Comparison of ENCODE assay signal across 13 mouse cellular contexts in genomic region chr19:36110465-36110864, GRCm38 (mm10). TPM values are rescaled to one million over a fixed set of nuclear protein-coding genes. Genes with fewer than 3 reads are reported as not detected.
DNase-seq lines count a peak whose midpoint lies in the region; ATAC-seq and TF ChIP-seq lines count a peak whose summit lies in the region.
"Had no signal": no experiment of that assay in that cellular context is flagged by ENCODE, and none has a peak within 500 bp of the region (broad histone marks: within the 10 kb centered on the region; RNA-seq: fewer than 3 reads in every experiment).

No protein-coding gene starts in this region.

- H3K4me2 ChIP-seq in heart, embryonic 13.5 days, result no peak overlapping the region
- no peak overlapping the region for H3K4me2 ChIP-seq in liver, embryonic 12.5 days
- no peak overlapping the region for H3K4me2 ChIP-seq in forebrain, embryonic 15.5 days (replicated peaks)
- no peak overlapping the region for H3K4me2 ChIP-seq in limb, embryonic 14.5 days (replicated peaks; ENCODE audit: low read depth, low read length, severe bottlenecking)
- H3K4me2 ChIP-seq: intestine, embryonic 15.5 days; liver, embryonic 13.5 days had no signal

- H3K36me3 ChIP-seq in heart, embryonic 13.5 days, result peaks cover 32% of the 10 kb centered on the region
- H3K36me3 ChIP-seq in liver, adult 2 months (ENCODE audit: control insufficient read depth, insufficient read depth, low read length), result no peaks in the 10 kb centered on the region
- peaks cover 6% of the 10 kb centered on the region; the same call in 1 of the 2 replicates for H3K36me3 ChIP-seq in liver, embryonic 12.5 days
- H3K36me3 ChIP-seq in forebrain, embryonic 15.5 days, result 0 out of 2 replicates have a peak, but pooled peaks cover 3% of the 10 kb centered on the region
- no peaks in the 10 kb centered on the region for H3K36me3 ChIP-seq in limb, embryonic 14.5 days (ENCODE audit: control insufficient read depth, insufficient read depth, low read length)
- H3K36me3 ChIP-seq: intestine, embryonic 15.5 days; liver, embryonic 13.5 days had no signal

- H3K27me3 ChIP-seq in heart, embryonic 13.5 days (replicated peaks), result no peaks in the 10 kb centered on the region
- no peaks in the 10 kb centered on the region for H3K27me3 ChIP-seq in liver, adult 2 months (ENCODE audit: control insufficient read depth, insufficient read depth, low read length)
- 0 out of 2 replicates have a peak, but pooled peaks cover 3% of the 10 kb centered on the region for H3K27me3 ChIP-seq in liver, embryonic 12.5 days (replicated peaks)
- no peaks in the 10 kb centered on the region for H3K27me3 ChIP-seq in forebrain, embryonic 15.5 days
- no peaks in the 10 kb centered on the region for H3K27me3 ChIP-seq in limb, embryonic 14.5 days (ENCODE audit: control insufficient read depth, insufficient read depth, low read length)
- H3K27me3 ChIP-seq: intestine, embryonic 15.5 days; liver, embryonic 13.5 days had no signal

- no peaks in the 10 kb centered on the region for H3K9me3 ChIP-seq in heart, embryonic 13.5 days
- H3K9me3 ChIP-seq in liver, embryonic 12.5 days (replicated peaks), result no peaks in the 10 kb centered on the region
- no peaks in the 10 kb centered on the region for H3K9me3 ChIP-seq in forebrain, embryonic 15.5 days
- no peaks in the 10 kb centered on the region for H3K9me3 ChIP-seq in limb, embryonic 14.5 days (ENCODE audit: control insufficient read depth, low read length)
- H3K9me3 ChIP-seq: intestine, embryonic 15.5 days; liver, embryonic 13.5 days had no signal

- H3K4me1 ChIP-seq in heart, embryonic 13.5 days, result peaks cover 16% of the 10 kb centered on the region
- H3K4me1 ChIP-seq in liver, adult 2 months (ENCODE audit: control insufficient read depth, insufficient read depth, low read length), result 0 out of 2 replicates have a peak, but pooled peaks cover 2% of the 10 kb centered on the region
- no peaks in the 10 kb centered on the region for H3K4me1 ChIP-seq in liver, embryonic 12.5 days
- H3K4me1 ChIP-seq in forebrain, embryonic 15.5 days, result peaks cover 5% of the 10 kb centered on the region; the same call in 1 of the 2 replicates
- H3K4me1 ChIP-seq in limb, embryonic 14.5 days (ENCODE audit: control insufficient read depth, insufficient read depth, low read length), result 0 out of 2 replicates have a peak, but pooled peaks cover 2% of the 10 kb centered on the region
- H3K4me1 ChIP-seq: liver, embryonic 13.5 days had no signal

- no peak for TF ChIP-seq CTCF in liver, adult 2 months (IDR thresholded peaks at IDR 0.05; ENCODE audit: low read depth, low read length)

- H3K27ac ChIP-seq in heart, embryonic 13.5 days (replicated peaks), result peak overlapping the region; percentile 26
- H3K27ac ChIP-seq in liver, adult 2 months (replicated peaks; ENCODE audit: insufficient read depth, low read depth, low read length), result no peak overlapping the region
- no peak overlapping the region for H3K27ac ChIP-seq in liver, embryonic 12.5 days
- H3K27ac ChIP-seq in forebrain, embryonic 15.5 days (replicated peaks), result no peak overlapping the region
- no peak overlapping the region for H3K27ac ChIP-seq in limb, embryonic 14.5 days (replicated peaks; ENCODE audit: low read depth, low read length)
- H3K27ac ChIP-seq: intestine, embryonic 15.5 days; liver, embryonic 13.5 days had no signal

- intact Hi-C loops in heart, postnatal 10 days (cut with DNase I), result loop anchor here (2.0 to 5.0 kb wide), 3 partner anchors 72 to 236 kb away; no protein-coding TSS in a partner anchor
- intact Hi-C loops in left cerebral cortex, postnatal 36 days (cut with DNase I), result loop anchor here (2.0 kb wide), 1 partner anchor 330 kb away; no protein-coding TSS in a partner anchor

- no peak for DNase-seq in heart, postnatal 10 days
- peak; percentile 30 for DNase-seq in liver, adult 2 months (ENCODE audit: extremely low read depth, low read depth, low spot score)
- no peak for DNase-seq in limb, embryonic 14.5 days (ENCODE audit: low spot score)
- no peak for DNase-seq in left cerebral cortex, postnatal 36 days (ENCODE audit: low spot score in 2 of 2)
- DNase-seq: cerebellum, adult 9-11 months; gastrocnemius, postnatal 25 days; liver, embryonic 13.5 days; thymus, postnatal 4 days had no signal

- no peak for TF ChIP-seq POLR2A in liver, adult 2 months (IDR thresholded peaks at IDR 0.05; ENCODE audit: extremely low read depth, insufficient read depth, low read length)
- TF ChIP-seq POLR2A in limb, embryonic 14.5 days (IDR thresholded peaks at IDR 0.05; ENCODE audit: borderline replicate concordance, extremely low read depth, insufficient read depth, insufficient read length), result no peak

- 17% methylated on average over 7 of the region's 7 CpGs for WGBS in heart, embryonic 13.5 days
- 37% methylated on average over 7 of the region's 7 CpGs for WGBS in liver, adult 2 months
- 51% methylated on average over 7 of the region's 7 CpGs for WGBS in liver, embryonic 12.5 days (ENCODE audit: insufficient replicate concordance)
- 49% methylated on average over 7 of the region's 7 CpGs for WGBS in forebrain, embryonic 15.5 days
- WGBS in limb, embryonic 14.5 days, result 42% methylated on average over 7 of the region's 7 CpGs

- no peaks in the 10 kb centered on the region for H3K79me2 ChIP-seq in liver, adult 2 months (ENCODE audit: control insufficient read depth, insufficient read depth, low read length)

- H3K4me3 ChIP-seq in heart, embryonic 13.5 days, result no peak overlapping the region
- H3K4me3 ChIP-seq in liver, adult 2 months (ENCODE audit: insufficient read depth, low read depth, low read length), result no peak overlapping the region
- H3K4me3 ChIP-seq in liver, embryonic 12.5 days, result no peak overlapping the region
- no peak overlapping the region for H3K4me3 ChIP-seq in forebrain, embryonic 15.5 days
- H3K4me3 ChIP-seq in limb, embryonic 14.5 days (replicated peaks; ENCODE audit: low read length), result no peak overlapping the region
- H3K4me3 ChIP-seq: intestine, embryonic 15.5 days; liver, embryonic 13.5 days had no signal

- ATAC-seq in heart, embryonic 13.5 days (ENCODE audit: extremely low read depth, insufficient number of reproducible peaks, low FRiP score, low TSS enrichment), result peak; percentile 65; the same call in 1 of the 2 replicates
- ATAC-seq in liver, embryonic 12.5 days, result no peak
- ATAC-seq in forebrain, embryonic 15.5 days (replicated peaks), result peak; percentile 46; the same call in 1 of the 2 replicates
- peak; percentile 26; the same call in 1 of the 2 replicates for ATAC-seq in limb, embryonic 14.5 days (ENCODE audit: low FRiP score, low read depth)
- ATAC-seq: CD4-positive, CD25-positive, alpha-beta regulatory T cell, adult 4 months; intestine, embryonic 15.5 days had no signal

- no peak overlapping the region for H3K9ac ChIP-seq in heart, embryonic 13.5 days
- no peak overlapping the region for H3K9ac ChIP-seq in liver, adult 2 months (ENCODE audit: low read depth, low read length)
- H3K9ac ChIP-seq in liver, embryonic 12.5 days, result no peak overlapping the region
- H3K9ac ChIP-seq in forebrain, embryonic 15.5 days (replicated peaks), result no peak overlapping the region
- H3K9ac ChIP-seq in limb, embryonic 14.5 days (ENCODE audit: low read depth, low read length, severe bottlenecking), result no peak overlapping the region
- H3K9ac ChIP-seq: intestine, embryonic 15.5 days; liver, embryonic 13.5 days had no signal

RNA-seq across cellular contexts. Expression of gene Ankrd1, which starts 9.4 kb away (rescaled TPM):
- 394 and 473 TPM in 2 replicates for polyA plus RNA-seq in heart, embryonic 13.5 days (2015; fragmentation: Nextera tagmentation; extraction: Ambion mirVana)
- total RNA-seq in heart, postnatal 10 days (2021), result 100 to 1,000 TPM; 314 to 518 TPM
- 0.07 and 0.09 TPM in 2 replicates for total RNA-seq in liver, adult 2 months (2014; rRNA removed)
- polyA plus RNA-seq in liver, adult 2 months (2012; rRNA removed), result 0.05 and 0.11 TPM in 2 replicates
- polyA plus RNA-seq in liver, embryonic 12.5 days (2016; fragmentation: Nextera tagmentation; extraction: Ambion mirVana), result 0.42 and 0.55 TPM in 2 replicates
- 0.19 TPM in 1 of 2 replicates, not detected in the other for polyA plus RNA-seq in forebrain, embryonic 15.5 days (2015; fragmentation: Nextera tagmentation; extraction: Ambion mirVana)
- 4.4 and 5.2 TPM in 2 replicates for polyA plus RNA-seq in limb, embryonic 14.5 days (2012; rRNA removed)
- polyA plus RNA-seq in limb, embryonic 14.5 days (2014; fragmentation: Nextera tagmentation; extraction: Ambion mirVana), result 2.7 and 3.3 TPM in 2 replicates
- total RNA-seq in left cerebral cortex, postnatal 36 days (2021), result not detected
- polyA plus RNA-seq: CD4-positive, CD25-positive, alpha-beta regulatory T cell, adult 4 months had no signal

RNA-seq across cellular contexts. Expression of gene Rpp30, which starts 26.9 kb away (rescaled TPM):
- polyA plus RNA-seq in heart, embryonic 13.5 days (2015; fragmentation: Nextera tagmentation; extraction: Ambion mirVana), result 50.0 and 50.1 TPM in 2 replicates
- 10 to 100 TPM; 12.3 to 17.0 TPM for total RNA-seq in heart, postnatal 10 days (2021)
- 9.1 and 10.8 TPM in 2 replicates for total RNA-seq in liver, adult 2 months (2014; rRNA removed)
- 1.3 and 1.9 TPM in 2 replicates for polyA plus RNA-seq in liver, adult 2 months (2012; rRNA removed)
- 70.3 and 70.5 TPM in 2 replicates for polyA plus RNA-seq in liver, embryonic 12.5 days (2016; fragmentation: Nextera tagmentation; extraction: Ambion mirVana)
- 84.1 and 90.4 TPM in 2 replicates for polyA plus RNA-seq in forebrain, embryonic 15.5 days (2015; fragmentation: Nextera tagmentation; extraction: Ambion mirVana)
- 19.0 and 27.5 TPM in 2 replicates for polyA plus RNA-seq in limb, embryonic 14.5 days (2012; rRNA removed)
- 54.5 and 67.5 TPM in 2 replicates for polyA plus RNA-seq in limb, embryonic 14.5 days (2014; fragmentation: Nextera tagmentation; extraction: Ambion mirVana)
- 10 to 100 TPM; 16.2 to 17.7 TPM for total RNA-seq in left cerebral cortex, postnatal 36 days (2021)

RNA-seq across cellular contexts. Expression of gene Htr7, which starts 53.2 kb away (rescaled TPM):
- 0.11 and 0.12 TPM in 2 replicates for polyA plus RNA-seq in heart, embryonic 13.5 days (2015; fragmentation: Nextera tagmentation; extraction: Ambion mirVana)
- total RNA-seq in heart, postnatal 10 days (2021), result under 1 TPM; 0.50 to 0.52 TPM
- 0.07 and 0.09 TPM in 2 replicates for total RNA-seq in liver, adult 2 months (2014; rRNA removed)
- polyA plus RNA-seq in liver, adult 2 months (2012; rRNA removed), result 0.06 TPM in 1 of 2 replicates, not detected in the other
- not detected in 2 replicates for polyA plus RNA-seq in liver, embryonic 12.5 days (2016; fragmentation: Nextera tagmentation; extraction: Ambion mirVana)
- 3.0 and 3.6 TPM in 2 replicates for polyA plus RNA-seq in forebrain, embryonic 15.5 days (2015; fragmentation: Nextera tagmentation; extraction: Ambion mirVana)
- polyA plus RNA-seq in limb, embryonic 14.5 days (2012; rRNA removed), result 0.53 and 0.72 TPM in 2 replicates
- polyA plus RNA-seq in limb, embryonic 14.5 days (2014; fragmentation: Nextera tagmentation; extraction: Ambion mirVana), result 0.34 and 0.51 TPM in 2 replicates
- 10 to 100 TPM; 12.4 to 12.6 TPM for total RNA-seq in left cerebral cortex, postnatal 36 days (2021)
- polyA plus RNA-seq: CD4-positive, CD25-positive, alpha-beta regulatory T cell, adult 4 months; liver, embryonic 13.5 days had no signal

Comparison
In these comparisons a context has a peak if more than half of its experiments do, and no peak if none do; other contexts are left out.
1. RNA of gene Ankrd1, which starts 9.4 kb away (polyA plus RNA-seq): 394 to 473 TPM in heart, embryonic 13.5 days; 2.7 to 5.2 TPM in limb, embryonic 14.5 days, 0.42 to 0.55 TPM in liver, embryonic 12.5 days, 0.05 to 0.11 TPM in liver, adult 2 months and 0.19 TPM in forebrain, embryonic 15.5 days; every median in the first group is over 10 times any median in the second.